Mouse (Mus musculus): ENCODE measurements around the gene Olfr1416.

- TF ChIP-seq CTCF (conservative IDR thresholded peaks at IDR 0.05; ENCODE audit: insufficient read depth, insufficient read length, low read depth, low read length), result no peak
- TF ChIP-seq POLR2A (IDR thresholded peaks at IDR 0.05; ENCODE audit: low read depth, low read length), result no peak
These were observed at the start of gene Olfr1416 for GRCm38 (mm10) chr1:92485013-92485412.

Measured in kidney, adult 2 months (tissue).